Mouse (Mus musculus) intestine, embryonic 15.5 days (tissue): ENCODE results near the gene Aldh9a1. TPM values are rescaled to one million over a fixed set of nuclear protein-coding genes. Genes with fewer than 3 reads are reported as not detected.

Experiments
- ATAC-seq: fragments of 200-750 bp; cut with Nextera tagmentation; 2 replicates; pipeline ENCODE4 v1.8.0; 2017; ENCODE audit warnings: moderate TSS enrichment, moderate library complexity
- H3K27ac ChIP-seq: fragments of 300-500 bp; sonication (generic); 2 replicates; pipeline ENCODE4 v1.5.1; 2015; ENCODE audit warnings: mild to moderate bottlenecking, inconsistent platforms
- H3K27me3 ChIP-seq: fragments of 300-500 bp; sonication (generic); replicated peaks from 2 replicates; pipeline ENCODE4 v1.6.1; 2015; ENCODE audit warnings: inconsistent platforms
- H3K36me3 ChIP-seq: fragments of 300-500 bp; sonication (generic); 2 replicates; pipeline ENCODE4 v1.6.1; 2015; ENCODE audit warnings: inconsistent platforms
- H3K4me1 ChIP-seq: fragments of 300-500 bp; sonication (generic); replicated peaks from 2 replicates; pipeline ENCODE4 v1.6.1; 2015; ENCODE audit warnings: inconsistent platforms
- H3K4me2 ChIP-seq: fragments of 300-500 bp; sonication (generic); replicated peaks from 2 replicates; pipeline ENCODE4 v1.6.1; 2015; ENCODE audit warnings: mild to moderate bottlenecking, inconsistent platforms
- H3K4me3 ChIP-seq: fragments of 300-500 bp; sonication (generic); replicated peaks from 2 replicates; pipeline ENCODE4 v1.5.1; 2015; ENCODE audit warnings: inconsistent platforms
- H3K9ac ChIP-seq: fragments of 300-500 bp; sonication (generic); 2 replicates; pipeline ENCODE4 v1.6.1; 2015; ENCODE audit warnings: inconsistent platforms
- H3K9me3 ChIP-seq: fragments of 300-500 bp; sonication (generic); 2 replicates; pipeline ENCODE4 v1.6.1; 2016; ENCODE audit warnings: inconsistent platforms
- WGBS: fragments of 180-500 bp; shearing (Covaris S2); methylation state at CpG from one replicate; pipeline ENCODE4 v1.1.7; 2015; 5-methylcytosine and 5-hydroxymethylcytosine counted together
- polyA plus RNA-seq: library from polyadenylated mRNA; unstranded; fragments of >200 nt; fragmentation: Nextera tagmentation; extraction: Ambion mirVana; gene quantifications from 2 replicates; pipeline ENCODE4 v1.2.1, GENCODE M21; 2015

Gene Aldh9a1
- 133 and 156 TPM in 2 replicates for polyA plus RNA-seq

DNA sequence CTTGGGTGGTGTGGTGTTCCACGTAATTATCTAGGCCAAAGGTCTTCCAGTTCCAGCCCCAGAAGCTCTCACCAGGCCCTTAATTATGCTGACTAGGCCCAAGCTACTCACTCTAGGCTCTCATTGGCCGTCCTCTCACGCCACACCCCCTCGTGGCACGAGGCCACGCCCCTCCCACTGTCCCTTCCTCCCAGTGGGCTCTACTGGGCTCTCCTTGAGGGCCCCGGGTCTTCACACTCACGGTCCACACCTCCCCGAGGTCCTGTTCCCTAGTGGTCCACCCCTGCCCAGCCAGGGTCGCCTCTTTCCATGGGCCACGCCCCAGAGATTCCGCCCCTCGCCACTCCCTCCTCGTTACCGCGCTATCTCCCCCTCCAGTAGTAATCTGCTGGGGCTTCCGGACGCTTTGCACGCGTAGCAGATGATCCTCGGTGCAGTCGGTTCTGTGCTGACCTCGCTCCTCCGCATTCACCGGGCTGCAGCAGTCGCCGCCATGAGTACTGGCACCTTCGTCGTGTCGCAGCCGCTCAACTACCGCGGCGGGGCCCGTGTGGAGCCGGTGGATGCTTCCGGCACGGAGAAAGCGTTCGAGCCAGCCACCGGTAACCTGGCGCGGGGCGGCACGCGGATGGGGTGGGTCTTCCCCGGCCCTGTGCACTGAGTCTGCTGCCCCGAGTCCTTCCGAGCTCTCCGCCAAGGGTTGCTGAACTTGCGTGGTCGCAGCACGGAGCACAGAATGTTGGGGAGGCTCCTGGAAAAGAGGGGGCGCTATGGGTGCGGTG, at the start of gene Aldh9a1:
TSS of gene Aldh9a1 (plus strand) at position 177 of the 782 bp plus-strand sequence.
- under 1% methylated on average over 55 of the region's 55 CpGs for WGBS
- Histone ChIP-seq H3K4me3 (peak within 1 kb of the TSS; percentile 75), H3K27me3 (no peaks in the 10 kb centered on the region), H3K4me1 (no peaks in the 10 kb centered on the region; the same call in 1 of the 2 replicates), H3K9ac (peak within 1 kb of the TSS; percentile 61), H3K9me3 (no peaks in the 10 kb centered on the region), H3K4me2 (peak within 1 kb of the TSS; percentile 68), H3K36me3 (peaks cover 4% of the 10 kb centered on the region), H3K27ac (peak within 1 kb of the TSS; percentile 89)
- peak; percentile 97 for ATAC-seq

DNA sequence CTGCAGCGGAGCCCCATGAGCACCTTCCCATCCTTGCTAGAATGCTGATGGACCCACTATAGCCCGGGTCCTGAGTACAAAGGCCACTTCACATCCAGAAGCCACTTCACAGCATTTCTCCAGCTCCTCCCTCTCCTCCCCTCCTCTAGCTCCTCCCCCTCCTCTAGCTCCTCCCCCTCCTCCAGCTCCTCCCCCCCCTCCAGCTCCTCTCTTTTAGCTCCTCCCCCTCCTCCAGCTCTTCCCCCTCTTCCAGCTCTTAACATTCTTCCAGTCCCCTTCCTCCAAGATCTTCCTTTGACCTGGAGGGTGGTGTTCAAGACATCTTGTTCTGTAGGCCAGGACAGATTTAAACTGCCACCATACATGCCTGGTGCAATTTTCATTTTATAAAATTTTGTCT, 49.7 kb upstream of the Aldh9a1 start:
- no peaks in the 10 kb centered on the region for H3K36me3 ChIP-seq
- H3K4me2 ChIP-seq: no peak overlapping the region
- ATAC-seq: no peak
- H3K4me1 ChIP-seq: no peaks in the 10 kb centered on the region
- H3K9ac ChIP-seq: no peak overlapping the region
- no peaks in the 10 kb centered on the region for H3K27me3 ChIP-seq
- no peaks in the 10 kb centered on the region for H3K9me3 ChIP-seq
- WGBS: 83% methylated on average over 2 of the region's 2 CpGs
- H3K4me3 ChIP-seq: no peak overlapping the region
- H3K27ac ChIP-seq: no peak overlapping the region

DNA sequence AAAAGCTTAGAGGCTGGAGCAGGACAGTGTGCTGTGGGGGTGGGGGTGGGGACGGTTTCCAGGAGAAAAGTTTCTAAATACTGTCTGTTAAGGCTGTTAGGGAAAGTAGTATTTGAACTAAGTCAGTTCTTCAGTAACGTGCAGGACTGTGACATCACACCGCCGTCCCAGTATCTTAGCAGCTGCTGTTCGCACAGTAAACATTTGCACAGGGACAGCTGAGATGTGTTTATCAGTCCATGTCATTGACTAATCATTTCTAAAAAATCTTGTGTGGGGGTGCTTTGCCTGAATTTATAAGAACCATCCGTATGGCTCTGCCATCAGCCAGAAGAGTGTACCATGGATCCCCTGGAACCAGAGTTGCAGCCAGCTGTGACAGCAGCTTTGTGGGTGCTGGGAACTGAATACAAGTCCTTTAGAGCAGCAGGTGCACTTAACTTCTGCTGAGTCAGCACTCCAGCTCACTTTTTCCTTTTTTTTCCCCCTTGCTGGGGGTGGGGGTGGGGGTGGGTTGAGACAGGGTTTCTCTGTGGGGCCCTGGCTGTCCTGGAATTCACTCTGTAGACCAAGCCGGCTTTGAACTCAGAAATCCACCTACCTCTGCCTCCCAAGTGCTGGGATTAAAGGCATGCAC, 44.2 kb upstream of the Aldh9a1 start:
- no peak for ATAC-seq
- no peak overlapping the region for H3K4me3 ChIP-seq
- no peak overlapping the region for H3K27ac ChIP-seq
- no peak overlapping the region for H3K9ac ChIP-seq
- H3K4me2 ChIP-seq: no peak overlapping the region
- H3K27me3 ChIP-seq: no peaks in the 10 kb centered on the region
- WGBS: 35% methylated on average over 7 of the region's 7 CpGs
- H3K36me3 ChIP-seq: no peaks in the 10 kb centered on the region
- H3K9me3 ChIP-seq: no peaks in the 10 kb centered on the region
- 0 out of 2 replicates have a peak, but pooled peaks cover 4% of the 10 kb centered on the region for H3K4me1 ChIP-seq

DNA sequence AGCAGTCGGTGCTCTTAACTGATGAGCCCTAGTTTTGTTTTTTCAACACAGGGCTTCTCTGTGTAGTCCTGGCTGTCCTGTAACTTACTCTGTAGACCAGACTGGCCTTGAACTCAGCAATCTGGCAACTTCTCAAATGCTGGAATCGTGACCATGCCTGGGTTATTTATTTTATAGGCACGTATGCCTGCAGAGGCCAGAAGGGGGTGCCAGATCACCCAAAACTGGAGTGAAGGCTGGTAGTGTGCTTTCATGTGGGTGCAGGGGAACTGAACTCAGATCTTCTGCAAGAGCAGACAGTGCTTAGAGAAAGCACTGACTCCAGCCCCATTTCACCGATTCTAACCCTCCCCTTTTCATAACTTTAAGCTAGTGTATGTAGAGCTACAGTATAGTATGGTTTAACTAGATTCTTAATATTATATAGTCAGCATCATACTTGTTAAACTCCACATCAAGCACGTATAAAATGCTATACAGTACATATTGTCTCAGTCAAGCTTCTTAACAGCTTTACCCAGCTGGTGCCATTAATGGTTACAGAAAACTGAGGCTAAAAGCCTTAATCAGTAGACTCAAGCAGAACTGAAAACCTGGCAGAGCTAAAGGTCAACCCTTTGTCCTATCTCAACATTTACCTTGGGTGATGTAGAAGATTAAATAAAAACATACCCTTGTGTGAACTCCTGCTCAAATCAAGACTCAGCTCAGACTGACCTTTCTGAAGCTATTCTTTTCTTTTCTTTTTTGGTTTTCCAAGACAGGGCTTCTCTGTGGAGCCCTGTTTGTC, 43.1 kb upstream of the Aldh9a1 start:
- no peak overlapping the region for H3K4me2 ChIP-seq
- 0 out of 2 replicates have a peak, but pooled peaks cover 4% of the 10 kb centered on the region for H3K4me1 ChIP-seq
- H3K9me3 ChIP-seq: no peaks in the 10 kb centered on the region
- H3K36me3 ChIP-seq: no peaks in the 10 kb centered on the region
- H3K4me3 ChIP-seq: no peak overlapping the region
- H3K27ac ChIP-seq: no peak overlapping the region
- WGBS: 60% methylated on average over 5 of the region's 5 CpGs
- ATAC-seq: no peak
- no peaks in the 10 kb centered on the region for H3K27me3 ChIP-seq
- no peak overlapping the region for H3K9ac ChIP-seq

DNA sequence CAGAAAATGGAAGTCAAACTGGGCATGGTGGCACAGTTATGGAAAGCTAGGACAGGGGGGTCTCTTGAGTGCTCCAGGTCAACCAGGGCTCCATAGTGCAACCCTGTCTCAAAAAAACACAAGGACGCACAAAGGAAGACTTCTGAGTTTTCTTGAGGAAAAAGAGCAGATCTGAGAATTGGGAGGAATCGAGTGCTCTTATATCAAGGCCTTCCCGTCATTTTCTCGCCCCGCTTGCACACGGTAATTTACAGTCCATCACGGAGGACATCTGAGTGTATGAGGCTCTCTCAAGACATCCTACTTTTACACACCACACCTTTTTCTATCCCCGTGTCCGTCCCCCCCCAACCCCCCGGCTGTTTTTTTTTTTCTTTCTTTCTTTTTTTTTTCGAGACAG, 42.1 kb upstream of the Aldh9a1 start:
- Histone ChIP-seq H3K4me3 (peak overlapping the region; percentile 82), H3K4me2 (peak overlapping the region; percentile 77), H3K4me1 (0 out of 2 replicates have a peak, but pooled peaks cover 4% of the 10 kb centered on the region), H3K9ac (peak overlapping the region; percentile 96; the same call in 1 of the 2 replicates), H3K27ac (no peak overlapping the region), H3K27me3 (no peaks in the 10 kb centered on the region), H3K9me3 (no peaks in the 10 kb centered on the region), H3K36me3 (no peaks in the 10 kb centered on the region)
- WGBS: 58% methylated on average over 11 of the region's 11 CpGs
- no peak for ATAC-seq

DNA sequence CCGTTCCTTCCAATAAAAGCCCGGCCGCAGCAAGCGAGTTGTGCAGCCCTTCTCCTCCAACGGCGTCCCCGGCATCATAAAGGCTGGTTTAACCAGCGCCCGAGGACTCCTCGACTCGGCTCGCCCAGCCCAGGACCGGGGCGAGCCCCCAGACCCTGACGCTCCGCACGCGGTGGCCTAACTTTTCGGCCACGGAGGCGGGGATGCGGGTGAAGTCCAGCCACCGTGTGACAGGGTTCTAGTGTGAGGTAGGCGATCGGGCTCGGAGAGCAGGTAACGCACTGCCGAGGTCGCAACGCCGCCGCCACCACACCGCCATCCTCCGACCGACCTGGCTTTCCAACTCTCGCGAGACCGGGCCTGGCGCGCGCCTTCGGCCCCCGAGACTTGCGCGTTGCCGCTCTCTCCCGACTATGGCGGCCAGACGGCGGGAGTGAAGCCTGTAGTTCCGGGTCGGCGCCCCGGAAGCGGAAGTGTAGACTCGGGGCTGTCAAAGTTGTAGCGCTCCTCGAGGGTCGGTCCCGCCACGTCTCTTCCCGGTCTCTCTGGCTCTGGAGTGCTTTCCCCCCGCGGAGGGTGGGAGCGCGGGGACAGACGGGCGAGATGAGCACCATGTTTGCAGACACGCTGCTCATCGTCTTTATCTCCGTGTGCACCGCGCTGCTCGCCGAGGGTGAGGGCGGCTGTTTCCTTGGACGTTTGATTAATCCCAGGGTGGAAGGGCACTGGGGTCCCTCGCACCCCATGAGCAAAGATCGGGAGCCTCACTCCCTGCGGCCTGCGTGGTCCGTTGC, 41.3 kb upstream of the Aldh9a1 start, which contains the start of gene Tmco1:
TSS of gene Tmco1 (plus strand) at position 118 of the 794 bp plus-strand sequence.
- Histone ChIP-seq H3K9me3 (no peaks in the 10 kb centered on the region), H3K4me1 (0 out of 2 replicates have a peak, but pooled peaks cover 4% of the 10 kb centered on the region), H3K4me2 (peak within 1 kb of the TSS; percentile 77), H3K9ac (peak within 1 kb of the TSS; percentile 96), H3K27ac (peak within 1 kb of the TSS; percentile 90), H3K36me3 (no peaks in the 10 kb centered on the region), H3K4me3 (peak within 1 kb of the TSS; percentile 82), H3K27me3 (no peaks in the 10 kb centered on the region)
- ATAC-seq: peak; percentile 97
- WGBS: under 1% methylated on average over 82 of the region's 82 CpGs

DNA sequence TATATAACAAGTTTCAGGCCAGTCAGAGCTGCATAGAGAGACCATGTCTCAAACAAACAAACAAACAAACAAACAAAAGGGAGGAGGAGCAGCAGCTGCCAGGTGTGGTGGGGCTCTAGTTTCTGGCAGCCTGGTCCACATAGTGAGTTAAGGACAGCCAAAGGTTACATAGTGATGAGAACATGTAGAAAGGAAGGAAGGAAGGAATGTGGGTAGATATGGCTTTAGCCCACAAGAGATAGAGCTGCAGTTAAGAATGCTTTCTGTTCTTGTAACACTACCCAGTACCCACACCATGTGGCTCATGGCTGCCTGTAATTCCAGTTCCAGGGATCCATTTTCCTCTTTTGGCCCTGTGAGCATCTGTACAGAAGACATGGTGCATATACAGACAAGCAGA, 37.4 kb upstream of the Aldh9a1 start:
- Histone ChIP-seq H3K27me3 (no peaks in the 10 kb centered on the region), H3K36me3 (no peaks in the 10 kb centered on the region), H3K27ac (no peak overlapping the region), H3K9me3 (no peaks in the 10 kb centered on the region), H3K4me3 (no peak overlapping the region), H3K4me1 (0 out of 2 replicates have a peak, but pooled peaks cover 4% of the 10 kb centered on the region), H3K9ac (no peak overlapping the region), H3K4me2 (no peak overlapping the region)
- no peak for ATAC-seq

DNA sequence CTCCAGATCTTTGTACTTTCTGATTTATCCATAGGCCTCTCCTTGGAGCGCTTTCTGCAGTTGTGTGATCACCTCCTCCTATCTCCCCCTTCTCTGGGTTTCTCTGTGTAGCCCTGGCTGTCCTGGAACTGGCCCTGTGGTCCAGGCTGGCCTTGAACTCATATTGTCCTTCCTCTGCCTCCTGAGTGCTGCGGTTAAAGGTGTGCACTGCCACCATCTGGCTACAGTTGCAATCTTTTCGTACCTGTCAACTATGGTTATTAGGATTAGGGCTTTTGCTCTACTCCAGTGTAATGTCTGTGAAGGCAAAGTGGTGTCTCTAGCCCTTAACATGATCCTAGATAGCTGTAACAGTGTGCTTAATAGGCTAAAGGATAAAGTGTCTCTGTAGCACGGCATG, 36.6 kb upstream of the Aldh9a1 start:
- ATAC-seq: no peak
- no peaks in the 10 kb centered on the region for H3K36me3 ChIP-seq
- H3K27ac ChIP-seq: no peak overlapping the region
- 86% methylated on average over 4 of the region's 4 CpGs for WGBS
- no peak overlapping the region for H3K9ac ChIP-seq
- H3K4me1 ChIP-seq: no peaks in the 10 kb centered on the region
- H3K4me2 ChIP-seq: no peak overlapping the region
- no peaks in the 10 kb centered on the region for H3K9me3 ChIP-seq
- H3K27me3 ChIP-seq: no peaks in the 10 kb centered on the region
- no peak overlapping the region for H3K4me3 ChIP-seq

DNA sequence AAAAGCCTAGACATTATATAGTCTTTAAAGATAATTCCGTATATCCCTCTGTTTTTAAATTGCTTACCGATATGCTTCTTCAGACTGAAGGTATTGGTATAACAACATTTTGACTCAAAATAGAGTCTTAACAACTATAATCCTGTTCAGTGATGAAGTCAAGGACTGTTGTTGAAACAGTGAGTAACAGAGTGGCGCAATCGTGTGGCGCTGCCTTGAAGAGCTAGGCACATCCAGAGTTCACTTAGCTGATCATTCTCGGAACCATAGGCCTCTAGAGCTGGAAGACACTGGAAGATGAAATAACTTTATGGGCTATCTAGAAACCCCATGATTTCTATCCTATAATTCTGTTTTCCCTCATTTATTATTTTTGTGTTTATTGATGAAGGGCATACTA, 28.1 kb upstream of the Aldh9a1 start:
- no peak overlapping the region for H3K4me2 ChIP-seq
- WGBS: 95% methylated on average over 6 of the region's 6 CpGs

DNA sequence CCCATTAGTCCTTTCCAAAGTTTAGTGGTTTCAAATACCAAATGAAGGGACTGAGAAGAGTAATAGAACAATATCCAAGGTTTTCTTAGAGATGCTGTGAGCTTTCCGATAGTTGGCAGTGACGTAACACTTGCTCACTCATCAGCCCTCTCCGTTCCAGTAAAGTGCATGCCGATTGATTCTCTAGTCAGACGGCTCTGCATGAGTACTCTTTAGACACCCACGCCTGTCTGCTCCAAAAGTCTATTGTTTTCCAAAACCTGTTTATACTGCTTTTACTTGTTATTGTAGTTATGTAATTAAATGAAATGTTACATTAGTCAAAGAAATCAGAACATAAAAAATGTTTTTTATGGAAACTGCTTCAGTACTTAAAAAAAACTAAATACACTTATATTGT, 21.0 kb upstream of the Aldh9a1 start:
- Histone ChIP-seq H3K27me3 (no peaks in the 10 kb centered on the region), H3K4me1 (no peaks in the 10 kb centered on the region), H3K9me3 (no peaks in the 10 kb centered on the region), H3K4me3 (no peak overlapping the region), H3K9ac (no peak overlapping the region), H3K36me3 (peaks cover 20% of the 10 kb centered on the region), H3K4me2 (no peak overlapping the region), H3K27ac (no peak overlapping the region)
- no peak for ATAC-seq
- 93% methylated on average over 6 of the region's 6 CpGs for WGBS

More for the DNA sequence above, 28.1 kb upstream of the Aldh9a1 start:
- no peaks in the 10 kb centered on the region for H3K27me3 ChIP-seq
- no peak overlapping the region for H3K27ac ChIP-seq
- ATAC-seq: no peak
- H3K9ac ChIP-seq: no peak overlapping the region
- H3K4me1 ChIP-seq: no peaks in the 10 kb centered on the region
- no peak overlapping the region for H3K4me3 ChIP-seq
- peaks cover 20% of the 10 kb centered on the region for H3K36me3 ChIP-seq
- no peaks in the 10 kb centered on the region for H3K9me3 ChIP-seq

DNA sequence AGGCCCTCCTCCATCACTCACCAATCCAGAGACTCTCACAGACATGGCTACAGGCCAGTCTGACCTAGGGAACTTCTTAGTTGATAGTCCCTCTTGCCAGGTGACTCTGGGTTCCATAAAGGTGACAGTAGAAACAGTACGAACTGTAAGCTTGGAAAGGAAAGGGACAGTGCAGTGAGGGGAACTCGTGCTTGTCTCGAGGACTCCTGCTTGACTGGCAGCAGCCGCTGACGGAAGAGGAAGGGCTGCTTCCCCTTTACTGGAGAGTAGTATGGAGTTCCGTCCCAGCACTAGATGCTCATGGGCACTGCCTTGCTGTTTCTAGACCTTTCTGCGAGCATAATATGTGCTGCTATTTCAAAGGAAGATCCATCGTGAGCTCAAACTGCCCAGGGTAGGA, 18.7 kb upstream of the Aldh9a1 start:
- H3K4me1 ChIP-seq: no peaks in the 10 kb centered on the region
- H3K27ac ChIP-seq: no peak overlapping the region
- no peak overlapping the region for H3K4me2 ChIP-seq
- H3K27me3 ChIP-seq: no peaks in the 10 kb centered on the region
- no peak overlapping the region for H3K9ac ChIP-seq
- ATAC-seq: no peak
- peaks cover 16% of the 10 kb centered on the region for H3K36me3 ChIP-seq
- H3K9me3 ChIP-seq: no peaks in the 10 kb centered on the region
- 85% methylated on average over 8 of the region's 8 CpGs for WGBS
- no peak overlapping the region for H3K4me3 ChIP-seq
